Mouse (Mus musculus) bone marrow, adult 2 months (tissue): ENCODE data around the gene Ccdc105.

Experiments
- CTCF ChIP-seq: fragments of 200-500 bp; IDR thresholded peaks from 2 replicates; pipeline ENCODE4 v1.5.1; 2011; ENCODE audit warnings: low read length, control low read depth; ENCODE audit not compliant: control insufficient read depth, insufficient read depth
- POLR2A ChIP-seq: fragments of 200-500 bp; IDR thresholded peaks from 2 replicates; pipeline ENCODE4 v1.6.1; 2011; ENCODE audit warnings: low read depth, mild to moderate bottlenecking, control low read depth, low read length, borderline replicate concordance; ENCODE audit not compliant: control insufficient read depth

DNA sequence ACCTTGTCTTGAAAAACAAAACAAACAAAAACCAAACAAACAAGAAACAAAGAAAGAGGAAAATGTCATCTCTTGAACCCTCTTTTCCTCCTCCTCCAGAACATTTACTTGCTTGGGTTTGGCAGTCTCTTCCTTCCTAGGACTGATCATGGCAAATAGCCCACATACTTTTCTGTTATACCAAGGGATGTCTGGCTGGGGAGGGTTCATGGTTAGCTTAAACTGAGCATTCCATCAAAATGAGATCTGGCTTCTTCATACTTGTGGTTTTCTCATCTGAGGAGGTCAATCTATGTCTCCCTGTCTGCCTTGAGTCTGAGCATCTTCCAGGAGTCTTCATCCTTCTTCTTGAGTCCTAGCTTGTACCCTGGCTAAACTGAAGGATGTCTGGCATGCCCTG lies 36.6 kb downstream of the Ccdc105 start:
- TF ChIP-seq POLR2A (no peak), CTCF (no peak)
